Mouse (Mus musculus): ENCODE results near the gene Sox30.

GRCm38 (mm10) chr11:46031470-46031869 is 51.4 kb downstream of the Sox30 start:
- TF ChIP-seq CTCF (IDR thresholded peaks at IDR 0.05; ENCODE audit: insufficient read depth, low read length): no peak
- no peak for TF ChIP-seq POLR2A (IDR thresholded peaks at IDR 0.05; ENCODE audit: borderline replicate concordance, extremely low read depth, low read depth, low read length)
